Mouse (Mus musculus): ENCODE measurements around the gene Ppp5c. TPM values are rescaled to one million over a fixed set of nuclear protein-coding genes. Genes with fewer than 3 reads are reported as not detected.

Gene Ppp5c
- polyA plus RNA-seq, 1 experiment from 2014 or later, result 61.2 TPM

- 85% methylated on average over 15 of the region's 15 CpGs for WGBS (ENCODE audit: missing documents)
- no peaks in the 10 kb centered on the region for H3K79me2 ChIP-seq (ENCODE audit: inconsistent target)
- H3K27ac ChIP-seq, result no peak overlapping the region
- H3K36me3 ChIP-seq (ENCODE audit: inconsistent target), result no peaks in the 10 kb centered on the region
- no peak overlapping the region for H3K4me3 ChIP-seq (ENCODE audit: inconsistent target)
Observed at GRCm38 (mm10) chr7:16956410-16957265, 71.1 kb downstream of the Ppp5c start.

GRCm38 (mm10) chr7:16955712-16956111 lies 72.0 kb downstream of the Ppp5c start:
- Histone ChIP-seq H3K36me3 (ENCODE audit: inconsistent target) (no peaks in the 10 kb centered on the region), H3K79me2 (ENCODE audit: inconsistent target) (no peaks in the 10 kb centered on the region), H3K4me3 (ENCODE audit: inconsistent target) (no peak overlapping the region), H3K27ac (no peak overlapping the region)
- WGBS (ENCODE audit: missing documents), result 71% methylated on average over 3 of the region's 4 CpGs

Other genes with a start within 250 kb of the Ppp5c start
- gene Slc1a5, start 246.6 kb downstream of the Ppp5c start, polyA plus RNA-seq (2018), result 4.0 to 23.3 TPM (median 15.1 TPM) in 3 replicates
- 26.7 to 43.9 TPM (median 39.6 TPM) in 3 replicates for gene Strn4, start 212.0 kb downstream of the Ppp5c start, polyA plus RNA-seq (2018)
- gene Fkrp, start 211.2 kb downstream of the Ppp5c start, polyA plus RNA-seq (2018), result 17.4 to 25.4 TPM (median 20.5 TPM) in 3 replicates
- gene Prkd2, start 185.0 kb downstream of the Ppp5c start, polyA plus RNA-seq (2018), result 3.7 to 6.1 TPM (median 4.8 TPM) in 3 replicates
- gene Dact3, start 152.6 kb downstream of the Ppp5c start, polyA plus RNA-seq (2018), result 0.15 to 0.32 TPM (median 0.31 TPM) in 3 replicates
- not detected in 3 replicates for gene Gng8, start 136.1 kb downstream of the Ppp5c start, polyA plus RNA-seq (2018)
- 2.2 to 3.8 TPM (median 3.6 TPM) in 3 replicates for gene Ptgir, start 121.4 kb downstream of the Ppp5c start, polyA plus RNA-seq (2018)
- 148 to 197 TPM (median 177 TPM) in 3 replicates for gene Calm3, start 103.8 kb downstream of the Ppp5c start, polyA plus RNA-seq (2018)
- not detected in 3 replicates for gene Pnmal2, start 83.2 kb downstream of the Ppp5c start, polyA plus RNA-seq (2018)
- gene Pnmal1, start 68.2 kb downstream of the Ppp5c start, polyA plus RNA-seq (2018), result not detected in 3 replicates
- gene Gm42372, start 44.8 kb downstream of the Ppp5c start, polyA plus RNA-seq (2018), result not detected in 3 replicates
- 0.03 TPM in 1 of 3 replicates, not detected in the others for gene Ccdc8, start 35.2 kb downstream of the Ppp5c start, polyA plus RNA-seq (2018)
- not detected in 3 replicates for gene Hif3a, start 34.5 kb upstream of the Ppp5c start, polyA plus RNA-seq (2018)
- not detected in 3 replicates for gene Psg16, start 46.1 kb upstream of the Ppp5c start, polyA plus RNA-seq (2018)
- not detected in 3 replicates for gene Ceacam3, start 122.4 kb upstream of the Ppp5c start, polyA plus RNA-seq (2018)
- gene Psg29, start 175.6 kb upstream of the Ppp5c start, polyA plus RNA-seq (2018), result not detected in 3 replicates

Measured in macrophage (primary cell).